Mouse (Mus musculus) intestine, embryonic 15.5 days (tissue): ENCODE results near the gene Lce1g. TPM values are rescaled to one million over a fixed set of nuclear protein-coding genes. Genes with fewer than 3 reads are reported as not detected.

Experiments used
- polyA plus RNA-seq: library from polyadenylated mRNA; unstranded; fragments of >200 nt; fragmentation: Nextera tagmentation; extraction: Ambion mirVana; gene quantifications from 2 replicates; pipeline ENCODE4 v1.2.1, GENCODE M21; 2015

Gene Lce1g
- polyA plus RNA-seq, 1 experiment from 2014 or later = not detected

Other genes starting within 250 kb of the Lce1g start
- not detected in 2 replicates for gene 2310046K23Rik, start 217.8 kb downstream of the Lce1g start, polyA plus RNA-seq
- 0.09 TPM in 1 of 2 replicates, not detected in the other for gene Ivl, start 178.6 kb downstream of the Lce1g start, polyA plus RNA-seq
- gene Smcp, start 163.3 kb downstream of the Lce1g start, polyA plus RNA-seq = 3.4 and 5.3 TPM in 2 replicates
- not detected in 2 replicates for gene 2210017I01Rik, start 144.8 kb downstream of the Lce1g start, polyA plus RNA-seq
- gene Lce6a, start 130.7 kb downstream of the Lce1g start, polyA plus RNA-seq = not detected in 2 replicates
- not detected in 2 replicates for gene Lce1a1, start 104.0 kb downstream of the Lce1g start, polyA plus RNA-seq
- not detected in 2 replicates for gene Lce1b, start 95.4 kb downstream of the Lce1g start, polyA plus RNA-seq
- gene Lce1a2, start 82.0 kb downstream of the Lce1g start, polyA plus RNA-seq = not detected in 2 replicates
- not detected in 2 replicates for gene Lce1c, start 73.1 kb downstream of the Lce1g start, polyA plus RNA-seq
- gene Lce1d, start 65.1 kb downstream of the Lce1g start, polyA plus RNA-seq = not detected in 2 replicates
- gene Lce1e, start 43.3 kb downstream of the Lce1g start, polyA plus RNA-seq = not detected in 2 replicates
- gene Lce1f, start 32.0 kb downstream of the Lce1g start, polyA plus RNA-seq = not detected in 2 replicates
- gene Gm38119, start 13.2 kb downstream of the Lce1g start, polyA plus RNA-seq = not detected in 2 replicates
- not detected in 2 replicates for gene Lce1h, start 12.7 kb upstream of the Lce1g start, polyA plus RNA-seq
- not detected in 2 replicates for gene Lce1i, start 26.6 kb upstream of the Lce1g start, polyA plus RNA-seq
- gene Lce1j, start 38.2 kb upstream of the Lce1g start, polyA plus RNA-seq = not detected in 2 replicates
- not detected in 2 replicates for gene Lce1k, start 55.6 kb upstream of the Lce1g start, polyA plus RNA-seq
- gene Kprp, start 74.9 kb upstream of the Lce1g start, polyA plus RNA-seq = not detected in 2 replicates
- gene Lce1l, start 98.9 kb upstream of the Lce1g start, polyA plus RNA-seq = not detected in 2 replicates
- not detected in 2 replicates for gene 2310050C09Rik, start 117.9 kb upstream of the Lce1g start, polyA plus RNA-seq
- not detected in 2 replicates for gene Lce3a, start 173.9 kb upstream of the Lce1g start, polyA plus RNA-seq
- not detected in 2 replicates for gene Lce3b, start 180.6 kb upstream of the Lce1g start, polyA plus RNA-seq
- gene Lce3c, start 192.1 kb upstream of the Lce1g start, polyA plus RNA-seq = not detected in 2 replicates
- gene Lce3d, start 205.1 kb upstream of the Lce1g start, polyA plus RNA-seq = not detected in 2 replicates
- not detected in 2 replicates for gene Lce3e, start 214.7 kb upstream of the Lce1g start, polyA plus RNA-seq
- gene Lce3f, start 239.9 kb upstream of the Lce1g start, polyA plus RNA-seq = not detected in 2 replicates